Mouse (Mus musculus) lung, adult 2 months (tissue): ENCODE measurements around the gene Retreg2.

Experiments used
- CTCF ChIP-seq: fragments of 200-500 bp; IDR thresholded peaks from 2 replicates; pipeline ENCODE4 v1.5.1; 2011; ENCODE audit warnings: mild to moderate bottlenecking, low read length, control low read depth; ENCODE audit not compliant: insufficient read depth
- POLR2A ChIP-seq: fragments of 200-500 bp; IDR thresholded peaks from 2 replicates; pipeline ENCODE4 v1.6.1; 2011; ENCODE audit warnings: low read depth, mild to moderate bottlenecking, control low read depth, low read length, borderline replicate concordance; ENCODE audit errors: extremely low read depth

GRCm38 (mm10) chr1:75136730-75137129 is 5.8 kb upstream of the Retreg2 start:
- no peak for TF ChIP-seq CTCF
- no peak for TF ChIP-seq POLR2A
